Mouse (Mus musculus) colon, adult 2 months (tissue): ENCODE measurements around the gene Dhrs7c. TPM values are rescaled to one million over a fixed set of nuclear protein-coding genes. Genes with fewer than 3 reads are reported as not detected.

ENCODE experiments used
- polyA plus RNA-seq: library from polyadenylated mRNA; depleted of rRNA; stranded (reverse); fragments of >200 nt; gene quantifications from 2 replicates; pipeline ENCODE4 v1.2.3, GENCODE M21; 2012; rRNA removed

The Dhrs7c gene
- not detected in 2 replicates for polyA plus RNA-seq

GRCm38 (mm10) chr11:67797931-67798330 lies at the start of gene Dhrs7c:
Gene Dhrs7c (plus strand): TSS chr11:67798187.

GRCm38 (mm10) chr11:67771053-67771452 lies 26.9 kb upstream of the Dhrs7c start, which contains the start of gene Glp2r:
Gene Glp2r (minus strand): TSS chr11:67771153.

GRCm38 (mm10) chr11:67774379-67774778 lies 23.6 kb upstream of the Dhrs7c start, which contains the start of gene Gsg1l2:
Gene Gsg1l2 (plus strand): TSS chr11:67774608.

Other genes with a start within 250 kb of the Dhrs7c start
- not detected in 2 replicates for gene Rcvrn, start 102.9 kb upstream of the Dhrs7c start, polyA plus RNA-seq
- gene Glp2r, start 27.0 kb upstream of the Dhrs7c start, polyA plus RNA-seq, result 2.2 and 2.7 TPM in 2 replicates
- 0.29 and 0.38 TPM in 2 replicates for gene Gsg1l2, start 23.6 kb upstream of the Dhrs7c start, polyA plus RNA-seq
- gene Usp43, start 124.0 kb downstream of the Dhrs7c start, polyA plus RNA-seq, result 22.4 and 22.6 TPM in 2 replicates
- gene Cfap52, start 167.5 kb downstream of the Dhrs7c start, polyA plus RNA-seq, result 1.1 TPM in 2 replicates
- 2.4 and 3.1 TPM in 2 replicates for gene Stx8, start 168.0 kb downstream of the Dhrs7c start, polyA plus RNA-seq